Mouse (Mus musculus) CD8-positive naive resting alpha-beta T cell, adult 2 months (primary cell): ENCODE results near the gene Kif5a.
"Not testable (repeated sequence)": the region's sequence is repeated elsewhere in the genome, so short reads cannot be mapped to it uniquely, and the experiment has no call there.

Experiments
- DNase-seq, 2 experiments: peaks; one replicate each; pipeline ENCODE4 v3.0.0; 2022; ENCODE audit warnings: low read depth in 2 of 2, low spot score in 2 of 2

The Kif5a gene

GRCm38 (mm10) chr10:127194428-127195327 is 68.5 kb downstream of the Kif5a start:
- DNase-seq = peak in 1 of 2 experiments; percentile 24

GRCm38 (mm10) chr10:127193011-127193410 is 70.1 kb downstream of the Kif5a start:
- DNase-seq = no peak

- DNase-seq = not testable (repeated sequence)
These were observed 71.2 kb downstream of the Kif5a start for GRCm38 (mm10) chr10:127192057-127192328.

- DNase-seq = no peak
These were observed 71.7 kb downstream of the Kif5a start for GRCm38 (mm10) chr10:127191191-127192056.

- DNase-seq = no peak
These were observed 72.6 kb downstream of the Kif5a start for GRCm38 (mm10) chr10:127190398-127191190.

GRCm38 (mm10) chr10:127189651-127190381 is 73.3 kb downstream of the Kif5a start, which contains the start of gene Arhgef25:
Arhgef25 (minus strand) TSS chr10:127190083.
- no peak for DNase-seq

- DNase-seq = no peak
These were observed 74.0 kb downstream of the Kif5a start for GRCm38 (mm10) chr10:127189116-127189650.

GRCm38 (mm10) chr10:127188465-127189115 is 74.6 kb downstream of the Kif5a start:
- no peak for DNase-seq

GRCm38 (mm10) chr10:127188079-127188453 is 75.1 kb downstream of the Kif5a start:
- DNase-seq = no peak

- DNase-seq = no peak
These were observed 75.6 kb downstream of the Kif5a start for GRCm38 (mm10) chr10:127187371-127188078.

GRCm38 (mm10) chr10:127186451-127186850 is 76.7 kb downstream of the Kif5a start:
- DNase-seq = no peak

- DNase-seq = no peak
These were observed 77.6 kb downstream of the Kif5a start for GRCm38 (mm10) chr10:127185506-127185905.

GRCm38 (mm10) chr10:127185101-127185500 is 78.0 kb downstream of the Kif5a start:
- DNase-seq = no peak

- no peak for DNase-seq
These were observed 79.4 kb downstream of the Kif5a start for GRCm38 (mm10) chr10:127183759-127184158.

- DNase-seq = no peak
These were observed 80.5 kb downstream of the Kif5a start for GRCm38 (mm10) chr10:127182624-127183023.

GRCm38 (mm10) chr10:127181566-127181965 is 81.6 kb downstream of the Kif5a start:
- DNase-seq = no peak

- DNase-seq = no peak
These were observed 82.5 kb downstream of the Kif5a start for GRCm38 (mm10) chr10:127180695-127181047.

GRCm38 (mm10) chr10:127179871-127180694 is 83.1 kb downstream of the Kif5a start, which contains the start of gene Slc26a10:
Slc26a10 (minus strand) TSS chr10:127180645.
- no peak for DNase-seq
